Mouse (Mus musculus): ENCODE measurements around the gene Ndel1. TPM values are rescaled to one million over a fixed set of nuclear protein-coding genes. Genes with fewer than 3 reads are reported as not detected.

Gene Ndel1
- polyA plus RNA-seq, 1 experiment from 2014 or later = 61.6 TPM

DNA sequence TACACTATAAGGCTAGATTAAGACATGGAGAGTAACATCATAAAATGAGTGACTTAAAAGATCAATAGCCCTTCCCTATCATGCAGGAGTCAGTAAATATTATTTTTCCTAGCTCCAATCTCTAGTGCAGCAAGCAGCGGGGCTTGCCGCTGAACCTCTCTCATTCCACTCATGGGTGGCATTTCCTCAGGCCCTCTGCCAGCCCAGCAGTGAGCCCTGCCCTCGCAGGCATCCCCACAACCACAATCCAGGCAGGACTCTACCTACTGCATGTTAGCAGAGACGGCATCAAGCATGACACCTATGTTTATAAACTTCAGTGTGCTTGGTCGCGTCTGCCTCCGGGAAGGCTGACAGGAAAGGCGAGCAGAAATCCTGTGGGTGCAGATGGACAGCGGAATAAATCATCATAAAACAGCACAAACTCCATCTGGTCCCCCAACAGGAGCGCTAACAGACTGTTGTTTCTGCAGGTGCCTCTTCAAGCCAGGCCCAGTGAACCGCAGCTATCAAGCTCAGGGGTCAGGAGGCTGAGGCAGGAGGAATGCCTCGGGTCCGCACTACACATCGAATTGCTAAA, 52.3 kb downstream of the Ndel1 start:
- Histone ChIP-seq H3K36me3 (ENCODE audit: control insufficient read depth, insufficient read depth, low read length) (peaks cover 19% of the 10 kb centered on the region), H3K27me3 (ENCODE audit: control insufficient read depth, insufficient read depth, low read length) (no peaks in the 10 kb centered on the region), H3K27ac (ENCODE audit: low read depth, low read length) (no peak overlapping the region), H3K9ac (ENCODE audit: low read length) (no peak overlapping the region), H3K4me1 (ENCODE audit: control insufficient read depth, insufficient read depth, low read length) (no peaks in the 10 kb centered on the region), H3K9me3 (ENCODE audit: control insufficient read depth, low read length) (no peaks in the 10 kb centered on the region), H3K4me3 (ENCODE audit: low read depth, low read length) (no peak overlapping the region), H3K4me2 (ENCODE audit: low read depth) (no peak overlapping the region)
- ATAC-seq (ENCODE audit: insufficient read depth, low FRiP score, low TSS enrichment) (no peak), DNase-seq (ENCODE audit: low spot score) (no peak)
- 92% methylated on average over 14 of the region's 14 CpGs for WGBS

DNA sequence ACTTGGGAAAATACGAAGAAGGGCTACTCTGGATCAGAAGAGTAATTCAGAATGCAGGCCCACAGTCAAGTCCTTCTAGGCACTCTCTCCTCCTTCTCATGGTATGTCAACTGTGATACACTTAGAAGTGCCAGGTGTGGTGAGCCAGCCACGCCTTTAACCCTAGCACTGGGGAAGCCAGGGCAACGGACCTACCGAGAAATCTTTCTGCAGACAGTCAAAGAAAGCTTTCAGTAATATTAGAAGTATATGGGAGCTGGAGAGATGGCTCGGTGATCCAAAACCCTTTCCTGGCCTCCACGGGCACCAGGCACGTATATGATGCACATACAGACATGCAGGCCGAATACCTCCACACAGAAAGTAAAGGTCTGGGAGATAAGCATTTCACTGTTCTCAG, 53.2 kb downstream of the Ndel1 start:
- no peaks in the 10 kb centered on the region for H3K27me3 ChIP-seq (ENCODE audit: control insufficient read depth, insufficient read depth, low read length)
- ATAC-seq (ENCODE audit: insufficient read depth, low FRiP score, low TSS enrichment) = no peak
- WGBS = 90% methylated on average over 8 of the region's 8 CpGs
- peaks cover 20% of the 10 kb centered on the region for H3K36me3 ChIP-seq (ENCODE audit: control insufficient read depth, insufficient read depth, low read length)
- no peak overlapping the region for H3K4me2 ChIP-seq (ENCODE audit: low read depth)
- H3K27ac ChIP-seq (ENCODE audit: low read depth, low read length) = no peak overlapping the region
- no peaks in the 10 kb centered on the region for H3K4me1 ChIP-seq (ENCODE audit: control insufficient read depth, insufficient read depth, low read length)
- no peaks in the 10 kb centered on the region for H3K9me3 ChIP-seq (ENCODE audit: control insufficient read depth, low read length)
- DNase-seq (ENCODE audit: low spot score) = no peak
- H3K9ac ChIP-seq (ENCODE audit: low read length) = no peak overlapping the region
- H3K4me3 ChIP-seq (ENCODE audit: low read depth, low read length) = no peak overlapping the region

DNA sequence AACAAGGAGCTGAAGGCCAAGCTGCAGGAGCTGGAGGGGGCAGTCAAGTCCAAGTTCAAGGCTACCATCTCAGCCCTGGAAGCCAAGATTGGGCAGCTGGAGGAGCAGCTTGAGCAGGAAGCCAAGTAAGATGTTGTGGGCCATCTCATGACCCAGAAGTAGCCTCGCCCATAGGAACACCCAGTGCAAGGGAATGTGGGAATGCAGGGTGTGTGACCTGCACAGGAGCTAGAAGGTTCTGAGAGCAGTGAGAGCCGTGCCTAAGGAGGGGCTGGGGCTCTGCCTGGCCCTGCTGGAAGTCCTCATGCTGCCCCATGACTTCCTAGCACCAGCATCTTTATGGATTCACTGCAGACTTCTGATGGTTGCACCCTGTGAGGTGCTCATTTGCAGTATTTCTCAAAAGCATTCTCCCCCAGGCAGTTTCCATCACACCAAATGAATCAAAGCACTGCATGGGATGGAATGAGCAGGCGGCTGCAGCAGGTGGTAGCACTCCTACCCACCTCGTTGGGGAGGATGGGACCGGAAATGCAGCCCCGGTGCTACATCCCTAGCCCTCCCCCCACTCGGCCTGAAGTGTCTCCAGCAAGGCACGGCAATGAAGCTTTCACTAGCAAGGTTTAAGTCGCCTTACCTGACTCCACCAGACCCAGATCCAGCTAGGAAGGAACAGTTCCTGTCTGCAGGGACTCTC, 59.6 kb downstream of the Ndel1 start:
- no peak overlapping the region for H3K4me2 ChIP-seq (ENCODE audit: low read depth)
- no peak overlapping the region for H3K9ac ChIP-seq (ENCODE audit: low read length)
- H3K4me3 ChIP-seq (ENCODE audit: low read depth, low read length) = no peak overlapping the region
- no peak overlapping the region for H3K27ac ChIP-seq (ENCODE audit: low read depth, low read length)
- H3K4me1 ChIP-seq (ENCODE audit: control insufficient read depth, insufficient read depth, low read length) = no peaks in the 10 kb centered on the region
- no peaks in the 10 kb centered on the region for H3K27me3 ChIP-seq (ENCODE audit: control insufficient read depth, insufficient read depth, low read length)
- DNase-seq (ENCODE audit: low spot score) = no peak
- no peaks in the 10 kb centered on the region for H3K9me3 ChIP-seq (ENCODE audit: control insufficient read depth, low read length)
- 87% methylated on average over 9 of the region's 9 CpGs for WGBS
- peaks cover 57% of the 10 kb centered on the region for H3K36me3 ChIP-seq (ENCODE audit: control insufficient read depth, insufficient read depth, low read length)
- ATAC-seq (ENCODE audit: insufficient read depth, low FRiP score, low TSS enrichment) = no peak

DNA sequence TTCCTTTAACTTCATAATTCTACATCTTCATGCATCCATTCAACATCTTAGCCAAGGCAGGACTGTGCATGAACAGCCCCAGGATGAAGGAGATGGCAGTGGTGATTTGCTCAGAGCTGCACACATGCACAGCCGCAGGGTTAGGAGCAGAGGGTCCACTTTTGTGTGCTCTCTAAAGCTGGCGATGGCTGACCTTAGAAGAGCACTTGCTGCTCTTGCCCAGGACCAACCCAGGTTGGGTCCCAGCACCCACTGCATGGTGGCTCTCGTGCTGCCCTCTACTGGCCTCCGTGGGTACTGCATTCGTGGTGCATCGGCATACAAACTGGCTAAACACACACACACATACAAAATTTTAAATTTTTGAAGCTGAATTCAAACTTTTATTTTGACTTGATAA, 63.9 kb downstream of the Ndel1 start:
- Histone ChIP-seq H3K9ac (ENCODE audit: low read length) (no peak overlapping the region), H3K4me1 (ENCODE audit: control insufficient read depth, insufficient read depth, low read length) (no peaks in the 10 kb centered on the region), H3K36me3 (ENCODE audit: control insufficient read depth, insufficient read depth, low read length) (peaks cover 58% of the 10 kb centered on the region), H3K27ac (ENCODE audit: low read depth, low read length) (no peak overlapping the region), H3K9me3 (ENCODE audit: control insufficient read depth, low read length) (no peaks in the 10 kb centered on the region), H3K4me3 (ENCODE audit: low read depth, low read length) (no peak overlapping the region), H3K4me2 (ENCODE audit: low read depth) (no peak overlapping the region), H3K27me3 (ENCODE audit: control insufficient read depth, insufficient read depth, low read length) (no peaks in the 10 kb centered on the region)
- ATAC-seq (ENCODE audit: insufficient read depth, low FRiP score, low TSS enrichment) (no peak), DNase-seq (ENCODE audit: low spot score) (peak; percentile 77)
- 35% methylated on average over 6 of the region's 6 CpGs for WGBS

DNA sequence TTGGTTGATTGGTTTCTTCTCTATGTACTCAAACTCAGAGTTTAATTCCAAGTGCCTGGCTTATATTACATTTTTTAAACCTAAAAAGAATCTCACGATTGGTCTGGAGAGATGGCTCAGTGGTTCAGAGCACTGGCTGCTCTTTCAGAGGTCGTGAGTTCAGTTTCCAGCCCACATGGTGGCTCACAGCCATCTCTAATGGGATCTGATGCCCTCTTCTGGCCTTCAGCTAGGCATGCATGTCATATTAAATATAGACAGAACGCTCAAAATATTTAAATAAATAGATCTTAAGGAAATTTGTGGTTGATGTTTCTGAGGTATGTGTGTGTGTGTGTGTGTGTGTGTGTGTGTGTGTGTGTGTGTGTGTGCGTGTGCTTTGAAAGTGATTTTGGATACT, 66.5 kb downstream of the Ndel1 start:
- H3K4me1 ChIP-seq (ENCODE audit: control insufficient read depth, insufficient read depth, low read length) = no peaks in the 10 kb centered on the region
- no peak overlapping the region for H3K4me2 ChIP-seq (ENCODE audit: low read depth)
- H3K9me3 ChIP-seq (ENCODE audit: control insufficient read depth, low read length) = no peaks in the 10 kb centered on the region
- ATAC-seq (ENCODE audit: insufficient read depth, low FRiP score, low TSS enrichment) = no peak
- H3K4me3 ChIP-seq (ENCODE audit: low read depth, low read length) = no peak overlapping the region
- no peak overlapping the region for H3K9ac ChIP-seq (ENCODE audit: low read length)
- no peak overlapping the region for H3K27ac ChIP-seq (ENCODE audit: low read depth, low read length)
- 83% methylated on average over 4 of the region's 4 CpGs for WGBS
- H3K27me3 ChIP-seq (ENCODE audit: control insufficient read depth, insufficient read depth, low read length) = no peaks in the 10 kb centered on the region
- peaks cover 66% of the 10 kb centered on the region for H3K36me3 ChIP-seq (ENCODE audit: control insufficient read depth, insufficient read depth, low read length)
- DNase-seq (ENCODE audit: low spot score) = no peak

DNA sequence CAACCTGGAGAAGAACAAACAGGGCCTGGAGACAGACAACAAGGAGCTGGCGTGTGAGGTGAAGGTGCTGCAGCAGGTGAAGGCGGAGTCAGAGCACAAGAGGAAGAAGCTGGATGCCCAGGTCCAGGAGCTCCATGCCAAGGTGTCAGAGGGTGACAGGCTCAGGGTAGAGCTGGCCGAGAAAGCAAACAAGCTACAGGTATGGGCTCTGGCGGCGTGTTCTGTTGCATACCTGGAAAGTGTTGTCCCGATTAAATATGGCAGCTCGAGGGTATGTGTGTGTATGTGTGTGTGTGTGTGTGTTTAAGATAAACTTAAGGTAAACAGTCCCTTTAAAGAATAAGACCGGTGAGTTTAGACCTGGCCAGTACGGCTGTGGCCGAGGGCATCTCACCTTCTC, 73.4 kb downstream of the Ndel1 start:
- Histone ChIP-seq H3K27ac (ENCODE audit: low read depth, low read length) (no peak overlapping the region), H3K9ac (ENCODE audit: low read length) (no peak overlapping the region), H3K4me3 (ENCODE audit: low read depth, low read length) (no peak overlapping the region), H3K27me3 (ENCODE audit: control insufficient read depth, insufficient read depth, low read length) (no peaks in the 10 kb centered on the region), H3K9me3 (ENCODE audit: control insufficient read depth, low read length) (no peaks in the 10 kb centered on the region), H3K36me3 (ENCODE audit: control insufficient read depth, insufficient read depth, low read length) (peaks cover 66% of the 10 kb centered on the region), H3K4me1 (ENCODE audit: control insufficient read depth, insufficient read depth, low read length) (no peaks in the 10 kb centered on the region), H3K4me2 (ENCODE audit: low read depth) (no peak overlapping the region)
- WGBS = 95% methylated on average over 10 of the region's 10 CpGs
- DNase-seq (ENCODE audit: low spot score) (no peak), ATAC-seq (ENCODE audit: insufficient read depth, low FRiP score, low TSS enrichment) (no peak)

DNA sequence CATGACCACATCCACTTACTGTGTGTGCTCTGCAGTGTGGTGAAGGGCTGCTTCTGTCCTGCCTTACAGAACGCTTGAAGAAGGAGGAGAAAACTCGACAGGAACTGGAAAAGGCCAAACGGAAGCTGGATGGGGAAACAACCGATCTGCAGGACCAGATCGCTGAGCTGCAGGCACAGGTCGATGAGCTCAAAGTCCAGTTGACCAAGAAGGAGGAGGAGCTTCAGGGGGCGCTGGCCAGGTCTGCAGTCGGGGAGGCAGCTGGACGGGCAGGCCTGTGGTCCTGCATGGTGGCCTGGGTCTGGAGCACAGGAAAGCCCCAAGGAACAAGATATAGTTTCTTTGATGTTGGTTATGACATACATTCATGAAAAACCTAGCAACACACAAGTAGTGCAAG, 79.9 kb downstream of the Ndel1 start:
- no peaks in the 10 kb centered on the region for H3K4me1 ChIP-seq (ENCODE audit: control insufficient read depth, insufficient read depth, low read length)
- no peak overlapping the region for H3K9ac ChIP-seq (ENCODE audit: low read length)
- H3K27ac ChIP-seq (ENCODE audit: low read depth, low read length) = no peak overlapping the region
- no peak for ATAC-seq (ENCODE audit: insufficient read depth, low FRiP score, low TSS enrichment)
- peaks cover 44% of the 10 kb centered on the region for H3K36me3 ChIP-seq (ENCODE audit: control insufficient read depth, insufficient read depth, low read length)
- no peak overlapping the region for H3K4me3 ChIP-seq (ENCODE audit: low read depth, low read length)
- H3K4me2 ChIP-seq (ENCODE audit: low read depth) = no peak overlapping the region
- no peak for DNase-seq (ENCODE audit: low spot score)
- WGBS = 93% methylated on average over 9 of the region's 9 CpGs
- H3K9me3 ChIP-seq (ENCODE audit: control insufficient read depth, low read length) = no peaks in the 10 kb centered on the region
- H3K27me3 ChIP-seq (ENCODE audit: control insufficient read depth, insufficient read depth, low read length) = no peaks in the 10 kb centered on the region

DNA sequence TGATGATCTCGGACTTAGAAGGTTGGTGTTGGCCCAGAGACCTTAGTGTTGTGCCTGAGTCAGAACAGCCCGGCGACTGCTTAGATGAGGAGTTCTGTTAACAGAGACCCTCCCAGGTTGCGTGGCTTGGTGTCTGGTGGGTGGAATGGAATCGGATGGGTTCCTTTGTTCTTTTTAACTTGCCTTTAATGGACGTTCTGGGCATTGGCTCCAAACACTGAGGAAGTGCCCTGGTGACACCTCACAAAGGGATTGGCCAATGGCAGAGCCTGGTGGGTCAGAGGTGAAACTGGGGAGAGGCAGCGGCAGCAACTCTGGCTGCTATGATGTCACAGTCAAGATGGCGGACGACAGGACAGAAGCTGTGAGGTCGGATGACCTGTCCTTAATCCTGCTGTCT, 80.9 kb downstream of the Ndel1 start:
- Histone ChIP-seq H3K27me3 (ENCODE audit: control insufficient read depth, insufficient read depth, low read length) (no peaks in the 10 kb centered on the region), H3K4me2 (ENCODE audit: low read depth) (no peak overlapping the region), H3K4me1 (ENCODE audit: control insufficient read depth, insufficient read depth, low read length) (no peaks in the 10 kb centered on the region), H3K9me3 (ENCODE audit: control insufficient read depth, low read length) (no peaks in the 10 kb centered on the region), H3K4me3 (ENCODE audit: low read depth, low read length) (no peak overlapping the region), H3K36me3 (ENCODE audit: control insufficient read depth, insufficient read depth, low read length) (peaks cover 46% of the 10 kb centered on the region), H3K9ac (ENCODE audit: low read length) (no peak overlapping the region), H3K27ac (ENCODE audit: low read depth, low read length) (no peak overlapping the region)
- 93% methylated on average over 10 of the region's 10 CpGs for WGBS
- ATAC-seq (ENCODE audit: insufficient read depth, low FRiP score, low TSS enrichment) (no peak), DNase-seq (ENCODE audit: low spot score) (no peak)

DNA sequence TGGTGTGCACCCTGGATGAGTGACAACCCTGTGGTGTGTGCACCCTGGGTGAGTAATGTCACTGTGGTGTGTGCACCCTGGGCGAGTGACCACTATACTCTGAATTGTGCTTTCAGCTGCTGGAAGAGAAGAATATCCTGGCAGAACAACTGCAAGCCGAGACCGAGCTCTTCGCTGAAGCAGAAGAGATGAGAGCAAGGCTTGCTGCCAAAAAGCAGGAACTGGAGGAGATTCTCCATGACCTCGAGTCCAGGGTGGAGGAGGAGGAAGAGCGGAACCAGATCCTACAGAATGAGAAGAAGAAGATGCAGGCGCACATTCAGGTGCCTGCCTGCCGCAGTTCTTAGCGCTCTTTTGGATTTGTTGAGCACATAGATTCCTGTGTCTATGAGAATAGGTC, 84.4 kb downstream of the Ndel1 start:
- no peak overlapping the region for H3K27ac ChIP-seq (ENCODE audit: low read depth, low read length)
- ATAC-seq (ENCODE audit: insufficient read depth, low FRiP score, low TSS enrichment) (no peak), DNase-seq (ENCODE audit: low spot score) (no peak)
- H3K4me2 ChIP-seq (ENCODE audit: low read depth) = no peak overlapping the region
- no peak overlapping the region for H3K9ac ChIP-seq (ENCODE audit: low read length)
- H3K36me3 ChIP-seq (ENCODE audit: control insufficient read depth, insufficient read depth, low read length) = peaks cover 38% of the 10 kb centered on the region
- no peaks in the 10 kb centered on the region for H3K4me1 ChIP-seq (ENCODE audit: control insufficient read depth, insufficient read depth, low read length)
- no peak overlapping the region for H3K4me3 ChIP-seq (ENCODE audit: low read depth, low read length)
- WGBS = 94% methylated on average over 9 of the region's 9 CpGs
- H3K27me3 ChIP-seq (ENCODE audit: control insufficient read depth, insufficient read depth, low read length) = no peaks in the 10 kb centered on the region
- H3K9me3 ChIP-seq (ENCODE audit: control insufficient read depth, low read length) = no peaks in the 10 kb centered on the region

Measured in neural tube, embryonic 11.5 days (tissue).